Mouse (Mus musculus) kidney, adult 2 months (tissue): ENCODE measurements at regions not wholly inside any gene's neighbourhood (a gene's known extent, or its start where the extent isn't known, plus 50 kb on each side); places are given as distances from the start of the nearest gene placed in this dataset.

Source experiments
- DNase-seq: peaks from one replicate; pipeline ENCODE4 v3.0.0; 2021
- H3K27ac ChIP-seq: fragments of 200-500 bp; 2 replicates; pipeline ENCODE4 v1.5.1; 2012; ENCODE audit warnings: low read depth, low read length, control low read depth, inconsistent platforms; ENCODE audit not compliant: insufficient read depth
- H3K27me3 ChIP-seq: fragments of 200-500 bp; replicated peaks from 2 replicates; pipeline ENCODE4 v1.6.1; 2012; ENCODE audit warnings: mild to moderate bottlenecking, moderate library complexity, low read length, inconsistent platforms; ENCODE audit not compliant: control insufficient read depth, insufficient read depth
- H3K36me3 ChIP-seq: fragments of 200-500 bp; 2 replicates; pipeline ENCODE4 v1.6.1; 2012; ENCODE audit warnings: mild to moderate bottlenecking, moderate library complexity, low read length, inconsistent platforms; ENCODE audit not compliant: control insufficient read depth, insufficient read depth
- H3K4me1 ChIP-seq: fragments of 200-500 bp; 2 replicates; pipeline ENCODE4 v1.6.1; 2011; ENCODE audit warnings: low read length; ENCODE audit not compliant: control insufficient read depth, insufficient read depth
- H3K4me3 ChIP-seq: fragments of 200-500 bp; 2 replicates; pipeline ENCODE4 v1.5.1; 2011; ENCODE audit warnings: mild to moderate bottlenecking, low read depth, low read length, control low read depth; ENCODE audit not compliant: insufficient read depth
- CTCF ChIP-seq: fragments of 200-500 bp; conservative IDR thresholded peaks from 2 replicates; pipeline ENCODE4 v1.5.1; 2011; ENCODE audit warnings: low read depth, mild to moderate bottlenecking, control low read depth, low read length, moderate library complexity, mixed read lengths; ENCODE audit not compliant: insufficient read depth, insufficient read length
- POLR2A ChIP-seq: fragments of 200-500 bp; IDR thresholded peaks from one replicate; pipeline ENCODE4 v1.6.1; 2011; ENCODE audit warnings: low read depth, low read length, control low read depth
- WGBS: fragments of 180-500 bp; shearing (Covaris S2); methylation state at CpG from one replicate; pipeline ENCODE4 v1.1.7; 2018; 5-methylcytosine and 5-hydroxymethylcytosine counted together

DNA sequence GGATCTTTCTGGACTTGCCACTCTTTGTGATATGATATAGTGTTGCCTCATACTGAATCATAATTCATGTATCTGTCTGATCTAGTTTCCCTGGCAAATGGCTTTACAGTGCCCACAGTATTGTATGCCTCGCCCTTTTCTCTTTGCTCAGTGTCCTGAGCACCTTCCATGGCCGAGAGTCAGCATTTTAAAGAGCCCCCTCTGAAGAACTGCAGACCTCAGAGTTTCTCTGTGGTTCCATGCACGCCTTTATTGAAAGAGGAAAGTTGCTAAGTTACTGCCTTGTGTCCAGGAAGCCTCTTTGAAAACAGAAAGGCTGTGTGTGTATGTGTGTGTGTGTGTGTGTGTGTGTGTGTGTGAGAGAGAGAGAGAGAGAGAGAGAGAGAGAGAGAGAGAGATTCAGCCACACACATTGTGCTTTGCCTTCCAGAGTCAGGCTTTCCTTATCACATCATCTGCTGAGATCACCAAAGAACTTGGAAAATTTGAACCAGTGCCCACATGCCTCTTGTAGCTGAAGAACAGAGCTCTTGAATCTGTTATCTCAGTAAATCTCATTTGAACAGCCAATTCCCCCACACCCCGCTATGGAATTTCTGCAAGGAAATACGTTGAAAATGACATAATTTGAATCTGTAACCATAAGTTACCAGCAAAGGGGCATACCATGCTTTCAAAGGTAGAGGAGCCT, 122.6 kb downstream of the Snx18 start:
- H3K27me3 ChIP-seq: no peaks in the 10 kb centered on the region
- no peaks in the 10 kb centered on the region for H3K4me1 ChIP-seq
- 63% methylated on average over 5 of the region's 5 CpGs for WGBS
- peak; percentile 38 for DNase-seq
- no peak overlapping the region for H3K27ac ChIP-seq
- H3K4me3 ChIP-seq: no peak overlapping the region
- TF ChIP-seq POLR2A: no peak
- no peak for TF ChIP-seq CTCF
- H3K36me3 ChIP-seq: no peaks in the 10 kb centered on the region

DNA sequence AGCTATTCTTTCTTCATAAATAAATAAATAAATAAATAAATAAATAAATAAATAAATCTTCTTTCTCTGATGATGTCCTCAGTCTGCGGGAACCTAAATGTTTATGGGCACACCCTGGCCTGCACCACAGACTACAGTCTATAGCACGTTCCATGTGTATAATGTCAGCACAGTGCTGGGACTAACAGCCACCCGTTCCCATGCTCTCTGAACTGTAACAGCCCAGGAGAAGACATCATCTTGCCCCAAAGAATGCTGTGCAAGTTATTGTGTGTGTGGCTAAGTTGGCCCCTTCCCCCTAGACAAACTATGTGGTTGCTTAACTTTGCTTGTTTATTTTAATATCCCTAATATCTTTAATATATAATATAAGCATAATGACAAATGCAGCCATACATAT, 123.2 kb downstream of the Snx18 start:
- 80% methylated on average over 3 of the region's 3 CpGs for WGBS
- no peak overlapping the region for H3K4me3 ChIP-seq
- TF ChIP-seq CTCF (no peak), POLR2A (no peak)
- no peaks in the 10 kb centered on the region for H3K36me3 ChIP-seq
- H3K27me3 ChIP-seq: no peaks in the 10 kb centered on the region
- H3K4me1 ChIP-seq: no peaks in the 10 kb centered on the region
- H3K27ac ChIP-seq: no peak overlapping the region
- DNase-seq: no peak

DNA sequence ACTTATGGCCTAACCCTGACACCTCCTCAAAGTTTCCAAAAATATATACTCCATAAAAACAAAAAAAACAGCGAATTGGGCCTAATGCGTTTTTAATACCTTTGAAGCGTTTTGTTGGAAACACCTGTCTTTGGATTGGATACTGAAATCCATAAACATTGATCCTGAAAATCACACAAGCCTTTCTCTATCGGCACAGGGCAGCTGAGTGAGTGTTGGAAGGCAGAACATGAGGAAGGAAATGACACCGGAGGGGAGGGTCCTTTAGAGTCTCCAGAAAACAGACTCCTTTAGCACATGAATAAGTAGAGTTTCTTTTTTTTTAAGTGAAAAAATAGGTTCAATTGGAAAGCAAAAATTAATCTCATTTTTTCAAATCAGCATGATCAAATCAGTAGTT, 123.7 kb downstream of the Snx18 start:
- TF ChIP-seq CTCF (no peak), POLR2A (no peak)
- DNase-seq: no peak
- no peaks in the 10 kb centered on the region for H3K4me1 ChIP-seq
- H3K27ac ChIP-seq: no peak overlapping the region
- H3K27me3 ChIP-seq: no peaks in the 10 kb centered on the region
- H3K36me3 ChIP-seq: no peaks in the 10 kb centered on the region
- no peak overlapping the region for H3K4me3 ChIP-seq
- WGBS: 73% methylated on average over 5 of the region's 5 CpGs

DNA sequence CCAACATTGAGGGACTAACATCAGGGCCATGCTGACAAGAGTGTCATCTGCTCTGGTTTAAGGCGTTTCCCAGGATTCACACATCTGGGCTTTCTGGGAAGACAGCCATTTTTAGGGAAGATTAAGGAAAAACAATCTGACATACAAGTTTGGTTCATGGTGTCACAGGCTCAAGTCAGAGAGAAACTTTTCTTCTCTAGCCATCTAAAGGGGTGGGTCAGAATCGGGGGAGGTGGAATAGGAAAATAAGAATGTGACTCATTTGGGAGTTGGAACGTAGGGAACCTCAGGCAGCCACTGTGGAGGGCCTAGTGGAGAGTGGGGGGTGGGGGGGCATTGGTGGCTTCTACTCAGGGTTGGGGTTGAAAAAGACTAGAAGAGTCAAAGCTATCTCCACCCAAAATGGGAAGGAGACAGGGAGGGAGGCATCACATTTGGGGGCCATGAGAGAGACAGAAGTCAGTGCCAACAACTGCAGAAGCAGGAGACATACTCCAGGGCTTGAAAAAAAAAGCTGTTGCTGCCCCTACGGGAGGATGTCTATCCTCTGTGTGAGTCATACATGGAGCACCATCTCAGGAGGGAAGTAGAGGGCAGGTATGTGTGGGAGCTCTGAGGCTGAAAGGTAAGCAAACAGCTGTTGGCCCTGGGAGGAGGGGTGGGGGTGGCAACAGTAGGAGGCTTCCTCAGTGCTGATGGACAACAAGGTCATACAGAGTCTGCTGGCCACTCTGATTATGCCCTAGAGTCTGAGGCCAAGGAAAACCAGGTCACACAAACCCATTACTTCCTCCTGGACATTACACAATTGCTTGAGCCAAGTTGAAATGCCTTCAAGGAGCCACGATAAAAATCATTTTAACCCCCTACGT, 128.2 kb downstream of the Snx18 start:
- no peaks in the 10 kb centered on the region for H3K27me3 ChIP-seq
- no peak overlapping the region for H3K4me3 ChIP-seq
- H3K27ac ChIP-seq: no peak overlapping the region; the same call in 1 of the 2 replicates
- no peaks in the 10 kb centered on the region for H3K4me1 ChIP-seq
- TF ChIP-seq CTCF (no peak), POLR2A (no peak)
- DNase-seq: no peak
- WGBS: 71% methylated on average over 6 of the region's 6 CpGs
- no peaks in the 10 kb centered on the region for H3K36me3 ChIP-seq

DNA sequence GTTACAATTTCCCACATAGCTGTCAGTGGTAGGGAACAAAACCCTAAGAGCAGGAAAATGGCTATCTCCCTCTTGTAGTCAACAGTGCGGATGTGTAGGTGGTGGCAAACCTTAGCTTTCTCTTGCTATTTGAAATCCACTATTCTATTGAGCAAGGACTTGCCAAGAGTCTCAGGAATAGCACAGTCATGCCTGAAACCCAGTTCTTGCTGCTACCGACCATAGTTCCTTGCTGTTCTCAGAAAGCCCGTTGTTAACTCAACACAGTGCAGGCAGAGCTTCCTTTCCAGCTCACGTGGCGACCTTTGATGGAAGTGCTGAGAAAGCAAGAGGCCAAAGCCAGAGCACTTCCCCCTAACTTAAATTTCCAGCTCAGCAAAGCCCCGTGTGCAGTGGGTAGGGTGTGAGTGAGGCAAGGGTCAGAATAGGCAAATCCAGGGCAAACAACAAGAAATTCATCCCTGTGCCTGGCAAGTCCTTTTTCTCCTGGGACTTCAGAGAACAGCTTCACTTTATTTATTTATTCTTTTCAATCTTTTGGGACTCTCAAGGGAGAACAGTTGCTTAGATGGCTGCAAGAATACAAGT, 131.9 kb downstream of the Snx18 start:
- no peak overlapping the region for H3K4me3 ChIP-seq
- TF ChIP-seq CTCF (no peak), POLR2A (no peak)
- H3K27ac ChIP-seq: no peak overlapping the region
- 50% methylated on average over 6 of the region's 6 CpGs for WGBS
- no peaks in the 10 kb centered on the region for H3K36me3 ChIP-seq
- peak; percentile 47 for DNase-seq
- no peaks in the 10 kb centered on the region for H3K27me3 ChIP-seq
- no peaks in the 10 kb centered on the region for H3K4me1 ChIP-seq

DNA sequence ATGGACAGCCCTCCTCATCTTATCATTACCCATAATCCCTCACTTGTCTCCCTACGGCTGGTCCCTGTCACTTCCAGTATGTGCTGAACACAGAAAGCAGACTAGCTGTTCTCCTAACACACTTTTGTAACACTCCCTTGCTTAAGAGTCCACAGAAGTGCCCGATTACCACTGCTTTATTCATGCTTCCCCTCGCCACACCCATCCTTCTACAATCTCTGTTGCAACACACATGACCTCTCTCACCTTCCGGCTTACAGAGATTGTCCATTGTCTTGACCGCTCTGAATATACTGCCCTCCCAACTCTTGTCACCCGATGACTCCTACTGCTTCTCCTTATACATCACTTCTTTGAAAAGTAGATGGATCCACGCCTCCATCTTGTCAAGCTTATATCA, 132.9 kb downstream of the Snx18 start:
- H3K4me1 ChIP-seq: no peaks in the 10 kb centered on the region
- TF ChIP-seq POLR2A: no peak
- no peak for TF ChIP-seq CTCF
- H3K27me3 ChIP-seq: no peaks in the 10 kb centered on the region
- no peak overlapping the region for H3K4me3 ChIP-seq
- no peak for DNase-seq
- H3K36me3 ChIP-seq: no peaks in the 10 kb centered on the region
- whole genome bisulfite sequencing: 87% methylated on average over 7 of the region's 7 CpGs
- no peak overlapping the region for H3K27ac ChIP-seq
